Mouse (Mus musculus) forebrain, embryonic 12.5 days (tissue): ENCODE data around the gene Btd. TPM values are rescaled to one million over a fixed set of nuclear protein-coding genes. Genes with fewer than 3 reads are reported as not detected.

Experiments
- ATAC-seq: fragments of 200-750 bp; cut with Nextera tagmentation; 2 replicates; pipeline ENCODE4 v1.8.0; 2017; ENCODE audit warnings: moderate TSS enrichment; ENCODE audit not compliant: low FRiP score
- H3K27ac ChIP-seq: fragments of 300-500 bp; sonication (generic); 2 replicates; pipeline ENCODE4 v1.5.1; 2016; ENCODE audit warnings: mild to moderate bottlenecking
- H3K27me3 ChIP-seq: fragments of 300-500 bp; sonication (generic); 2 replicates; pipeline ENCODE4 v1.6.1; 2016; ENCODE audit warnings: mild to moderate bottlenecking
- H3K36me3 ChIP-seq: fragments of 300-500 bp; sonication (generic); replicated peaks from 2 replicates; pipeline ENCODE4 v1.6.1; 2016; ENCODE audit warnings: mild to moderate bottlenecking
- H3K4me1 ChIP-seq: fragments of 300-500 bp; sonication (generic); 2 replicates; pipeline ENCODE4 v1.6.1; 2016
- H3K4me2 ChIP-seq: fragments of 300-500 bp; sonication (generic); 2 replicates; pipeline ENCODE4 v1.6.1; 2016; ENCODE audit warnings: mild to moderate bottlenecking, moderate library complexity
- H3K4me3 ChIP-seq: fragments of 300-500 bp; sonication (generic); replicated peaks from 2 replicates; pipeline ENCODE4 v1.5.1; 2016; ENCODE audit warnings: mild to moderate bottlenecking
- H3K9ac ChIP-seq: fragments of 300-500 bp; sonication (generic); 2 replicates; pipeline ENCODE4 v1.6.1; 2016; ENCODE audit warnings: mild to moderate bottlenecking
- H3K9me3 ChIP-seq: fragments of 300-500 bp; sonication (generic); 2 replicates; pipeline ENCODE4 v1.6.1; 2016
- WGBS: fragments of 180-500 bp; shearing (Covaris S2); methylation state at CpG from one replicate; pipeline ENCODE4 v1.1.7; 2016; 5-methylcytosine and 5-hydroxymethylcytosine counted together
- polyA plus RNA-seq: library from polyadenylated mRNA; unstranded; fragments of >200 nt; fragmentation: Nextera tagmentation; extraction: Ambion mirVana; gene quantifications from 2 replicates; pipeline ENCODE4 v1.2.1, GENCODE M21; 2016

Gene Btd
- polyA plus RNA-seq, 1 experiment from 2014 or later: 13.9 TPM

GRCm38 (mm10) chr14:31671635-31672320 lies 30.9 kb downstream of the Btd start:
- ATAC-seq: no peak
- Histone ChIP-seq H3K4me1 (peaks cover 22% of the 10 kb centered on the region), H3K4me3 (no peak overlapping the region), H3K9me3 (no peaks in the 10 kb centered on the region), H3K27me3 (no peaks in the 10 kb centered on the region), H3K4me2 (no peak overlapping the region), H3K27ac (no peak overlapping the region), H3K36me3 (0 out of 2 replicates have a peak, but pooled peaks cover 8% of the 10 kb centered on the region), H3K9ac (no peak overlapping the region)
- 59% methylated on average over 10 of the region's 10 CpGs for WGBS

DNA sequence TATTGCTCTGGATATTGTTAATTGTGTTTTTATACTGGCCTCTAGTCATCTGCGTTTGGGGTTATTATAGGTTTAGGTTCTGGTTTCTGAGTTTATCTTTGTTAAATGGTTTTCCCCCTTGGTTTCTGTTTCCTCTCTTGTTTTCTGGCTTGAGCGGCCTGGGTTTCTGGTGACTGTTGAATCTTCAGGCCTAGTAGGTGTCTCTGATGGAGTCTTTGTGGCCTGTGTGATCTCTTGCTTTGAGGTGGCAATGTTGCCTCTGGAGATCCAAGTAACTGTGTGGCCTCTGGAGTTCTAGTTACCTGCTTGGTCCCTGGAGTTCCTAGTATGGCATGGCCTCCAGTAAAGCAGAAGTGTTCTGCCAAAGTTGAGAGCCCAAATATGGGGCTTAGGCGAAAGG lies 39.8 kb downstream of the Btd start:
- H3K9me3 ChIP-seq: no peaks in the 10 kb centered on the region

GRCm38 (mm10) chr14:31681291-31681690 lies 40.5 kb downstream of the Btd start:
- no peaks in the 10 kb centered on the region for H3K4me1 ChIP-seq
- H3K4me3 ChIP-seq: no peak overlapping the region
- H3K9me3 ChIP-seq: no peaks in the 10 kb centered on the region
- H3K36me3 ChIP-seq: no peaks in the 10 kb centered on the region
- H3K27ac ChIP-seq: no peak overlapping the region
- WGBS: 87% methylated on average over 9 of the region's 9 CpGs
- no peak overlapping the region for H3K4me2 ChIP-seq
- no peak overlapping the region for H3K9ac ChIP-seq
- ATAC-seq: no peak
- H3K27me3 ChIP-seq: no peaks in the 10 kb centered on the region

More for the DNA sequence above, 39.8 kb downstream of the Btd start:
- Histone ChIP-seq H3K4me1 (no peaks in the 10 kb centered on the region), H3K9ac (no peak overlapping the region), H3K27ac (no peak overlapping the region), H3K4me2 (no peak overlapping the region), H3K27me3 (no peaks in the 10 kb centered on the region), H3K36me3 (no peaks in the 10 kb centered on the region), H3K4me3 (no peak overlapping the region)
- ATAC-seq: no peak
- 87% methylated on average over 3 of the region's 3 CpGs for WGBS

DNA sequence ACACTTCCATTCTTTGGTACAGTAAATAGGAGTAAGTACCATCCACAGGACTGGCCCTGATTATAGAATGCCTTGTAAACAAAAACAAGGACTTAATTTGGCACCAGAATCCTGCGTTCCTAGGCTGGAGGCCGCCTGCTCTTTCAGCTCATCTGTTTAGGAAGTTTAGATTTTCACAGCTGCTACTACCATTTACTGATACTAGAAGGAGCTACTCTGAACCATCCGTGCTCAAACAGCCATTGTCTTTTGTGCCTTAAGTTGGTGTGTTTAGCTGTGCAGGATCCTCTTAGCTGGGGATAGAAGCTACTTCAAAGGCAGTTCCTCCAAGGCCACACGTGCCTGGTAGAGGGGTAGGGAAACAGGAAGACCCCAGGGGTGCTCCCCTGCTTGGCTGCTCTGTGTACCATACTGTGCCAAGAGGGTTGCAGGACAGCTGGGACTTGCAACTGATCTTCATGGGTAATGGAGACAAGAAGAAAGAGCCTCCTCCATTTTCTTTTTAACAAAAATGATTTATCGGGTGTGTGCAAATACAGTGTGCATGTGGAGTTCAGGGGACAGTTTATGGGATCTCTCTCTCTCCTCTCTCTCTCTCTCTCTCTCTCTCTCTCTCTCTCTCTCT lies 41.2 kb downstream of the Btd start:
- H3K36me3 ChIP-seq: no peaks in the 10 kb centered on the region
- 55% methylated on average over 5 of the region's 5 CpGs for WGBS
- H3K4me1 ChIP-seq: no peaks in the 10 kb centered on the region
- H3K9ac ChIP-seq: no peak overlapping the region
- ATAC-seq: no peak
- no peak overlapping the region for H3K4me2 ChIP-seq
- H3K27ac ChIP-seq: no peak overlapping the region
- no peaks in the 10 kb centered on the region for H3K27me3 ChIP-seq
- H3K4me3 ChIP-seq: no peak overlapping the region
- no peaks in the 10 kb centered on the region for H3K9me3 ChIP-seq

- H3K9me3 ChIP-seq: no peaks in the 10 kb centered on the region
- no peaks in the 10 kb centered on the region for H3K36me3 ChIP-seq
- no peaks in the 10 kb centered on the region for H3K4me1 ChIP-seq
- no peak for ATAC-seq
- H3K4me2 ChIP-seq: no peak overlapping the region
- WGBS: 87% methylated on average over 2 of the region's 2 CpGs
- H3K27ac ChIP-seq: no peak overlapping the region
- no peak overlapping the region for H3K9ac ChIP-seq
- H3K27me3 ChIP-seq: no peaks in the 10 kb centered on the region
- H3K4me3 ChIP-seq: no peak overlapping the region
These were observed 42.8 kb downstream of the Btd start for GRCm38 (mm10) chr14:31683610-31684009.

- H3K4me2 ChIP-seq: no peak overlapping the region
- no peaks in the 10 kb centered on the region for H3K27me3 ChIP-seq
- no peak for ATAC-seq
- H3K36me3 ChIP-seq: no peaks in the 10 kb centered on the region
- H3K27ac ChIP-seq: no peak overlapping the region
- H3K9me3 ChIP-seq: no peaks in the 10 kb centered on the region
- no peak overlapping the region for H3K9ac ChIP-seq
- H3K4me3 ChIP-seq: no peak overlapping the region
- H3K4me1 ChIP-seq: no peaks in the 10 kb centered on the region
- 83% methylated on average over 7 of the region's 7 CpGs for WGBS
These were observed 43.7 kb downstream of the Btd start for GRCm38 (mm10) chr14:31684343-31685040.

DNA sequence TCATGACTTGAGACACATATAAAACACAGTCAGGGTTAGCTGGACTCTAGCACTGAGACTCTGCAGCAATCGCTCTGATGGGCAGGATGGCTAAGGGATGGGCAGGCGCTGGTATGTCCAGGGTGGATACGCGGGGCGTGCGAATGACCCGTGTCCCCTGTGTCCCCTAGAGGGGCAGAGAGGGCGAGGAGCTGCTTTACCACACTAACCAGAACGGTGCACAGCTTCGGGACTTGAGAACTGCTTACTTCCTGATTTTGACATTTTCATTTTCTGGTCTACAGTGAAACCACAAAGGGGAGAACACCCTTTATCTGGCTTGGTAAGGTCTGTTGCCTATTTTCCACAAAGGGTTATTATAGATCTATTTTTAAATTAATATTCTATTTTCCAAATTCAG lies 44.9 kb downstream of the Btd start:
- no peak overlapping the region for H3K27ac ChIP-seq
- no peaks in the 10 kb centered on the region for H3K27me3 ChIP-seq
- H3K9me3 ChIP-seq: no peaks in the 10 kb centered on the region
- H3K9ac ChIP-seq: no peak overlapping the region
- no peak overlapping the region for H3K4me2 ChIP-seq
- WGBS: 91% methylated on average over 10 of the region's 10 CpGs
- H3K4me3 ChIP-seq: no peak overlapping the region
- H3K36me3 ChIP-seq: no peaks in the 10 kb centered on the region
- ATAC-seq: no peak
- H3K4me1 ChIP-seq: no peaks in the 10 kb centered on the region

- H3K4me2 ChIP-seq: no peak overlapping the region
- no peaks in the 10 kb centered on the region for H3K36me3 ChIP-seq
- no peak for ATAC-seq
- H3K4me3 ChIP-seq: no peak overlapping the region
- 88% methylated on average over 1 of the region's 1 CpGs for WGBS
- no peaks in the 10 kb centered on the region for H3K27me3 ChIP-seq
- H3K9ac ChIP-seq: no peak overlapping the region
- no peaks in the 10 kb centered on the region for H3K9me3 ChIP-seq
- no peak overlapping the region for H3K27ac ChIP-seq
- H3K4me1 ChIP-seq: no peaks in the 10 kb centered on the region
These were observed 45.4 kb downstream of the Btd start for GRCm38 (mm10) chr14:31686231-31686630.

DNA sequence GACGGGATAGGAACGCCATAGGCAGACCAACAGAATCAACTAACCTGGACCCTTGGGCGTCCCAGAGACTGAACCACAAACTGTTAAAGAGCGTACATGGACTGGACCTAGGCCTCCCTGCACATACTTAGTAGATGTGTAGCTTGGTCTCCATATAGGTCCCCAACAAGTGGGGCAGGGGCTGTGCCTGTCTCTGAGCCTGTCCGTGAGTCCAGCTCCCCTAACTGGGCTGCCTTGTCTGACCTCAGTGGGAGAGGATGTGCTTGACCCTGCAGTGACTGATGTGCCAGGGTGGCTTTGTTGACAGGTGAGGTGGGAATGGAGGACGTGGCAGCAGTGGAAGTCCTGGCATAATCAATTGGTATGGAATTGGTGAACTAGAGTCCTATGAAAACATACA lies 51.7 kb downstream of the Btd start:
- H3K36me3 ChIP-seq: peaks cover 7% of the 10 kb centered on the region
- no peaks in the 10 kb centered on the region for H3K27me3 ChIP-seq
- no peaks in the 10 kb centered on the region for H3K4me1 ChIP-seq
- no peak overlapping the region for H3K27ac ChIP-seq
- H3K4me2 ChIP-seq: no peak overlapping the region
- H3K4me3 ChIP-seq: no peak overlapping the region
- H3K9me3 ChIP-seq: no peaks in the 10 kb centered on the region
- whole genome bisulfite sequencing: 93% methylated on average over 6 of the region's 6 CpGs
- ATAC-seq: no peak
- H3K9ac ChIP-seq: no peak overlapping the region

DNA sequence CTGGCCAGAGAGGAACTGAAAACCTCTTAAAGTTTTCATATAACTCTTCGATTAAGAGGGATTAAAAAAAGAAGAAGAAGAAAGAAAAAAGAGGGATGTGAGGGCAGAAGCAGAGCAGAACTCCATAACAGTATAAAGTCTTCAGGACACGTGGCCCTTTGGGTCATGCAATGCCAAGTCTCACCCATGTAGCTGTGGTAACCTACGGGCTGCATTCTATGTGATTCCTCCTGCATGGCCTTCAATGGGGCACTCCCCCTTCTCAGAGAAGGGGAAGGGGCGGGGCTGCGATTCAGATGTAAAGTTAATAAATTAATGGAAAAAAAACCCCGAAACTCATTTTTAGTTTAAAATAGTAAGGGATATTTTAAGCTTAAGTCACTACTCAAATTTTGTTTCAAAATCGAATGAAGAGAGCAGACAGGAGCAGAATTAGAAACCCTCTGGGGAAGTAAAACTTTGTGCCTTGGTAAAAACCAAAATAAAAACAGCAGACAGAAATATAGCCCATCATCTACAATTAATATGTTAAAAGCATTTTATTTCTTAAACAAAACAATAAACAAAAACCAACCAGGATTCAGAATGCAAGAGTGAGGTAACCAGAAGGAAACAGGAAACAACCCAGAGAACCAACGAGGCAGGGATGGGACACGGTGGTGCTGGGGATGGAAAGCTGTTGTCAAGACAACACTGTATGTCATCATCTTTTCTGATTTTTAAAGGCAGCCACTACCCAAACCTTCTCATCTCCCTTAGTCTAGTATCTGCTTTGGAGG lies 55.6 kb downstream of the Btd start:
- no peak overlapping the region for H3K9ac ChIP-seq
- no peak overlapping the region for H3K4me3 ChIP-seq
- H3K27me3 ChIP-seq: no peaks in the 10 kb centered on the region
- H3K4me1 ChIP-seq: no peaks in the 10 kb centered on the region
- no peaks in the 10 kb centered on the region for H3K9me3 ChIP-seq
- no peak for ATAC-seq
- WGBS: 89% methylated on average over 9 of the region's 9 CpGs
- H3K27ac ChIP-seq: no peak overlapping the region
- peaks cover 34% of the 10 kb centered on the region for H3K36me3 ChIP-seq
- H3K4me2 ChIP-seq: no peak overlapping the region

- peaks cover 40% of the 10 kb centered on the region for H3K36me3 ChIP-seq
- H3K9me3 ChIP-seq: no peaks in the 10 kb centered on the region
- H3K4me3 ChIP-seq: no peak overlapping the region
- no peaks in the 10 kb centered on the region for H3K4me1 ChIP-seq
- H3K9ac ChIP-seq: no peak overlapping the region
- H3K27ac ChIP-seq: no peak overlapping the region
- no peak for ATAC-seq
- H3K27me3 ChIP-seq: no peaks in the 10 kb centered on the region
- no peak overlapping the region for H3K4me2 ChIP-seq
- 89% methylated on average over 3 of the region's 3 CpGs for WGBS
These were observed 56.1 kb downstream of the Btd start for GRCm38 (mm10) chr14:31696985-31697303.

DNA sequence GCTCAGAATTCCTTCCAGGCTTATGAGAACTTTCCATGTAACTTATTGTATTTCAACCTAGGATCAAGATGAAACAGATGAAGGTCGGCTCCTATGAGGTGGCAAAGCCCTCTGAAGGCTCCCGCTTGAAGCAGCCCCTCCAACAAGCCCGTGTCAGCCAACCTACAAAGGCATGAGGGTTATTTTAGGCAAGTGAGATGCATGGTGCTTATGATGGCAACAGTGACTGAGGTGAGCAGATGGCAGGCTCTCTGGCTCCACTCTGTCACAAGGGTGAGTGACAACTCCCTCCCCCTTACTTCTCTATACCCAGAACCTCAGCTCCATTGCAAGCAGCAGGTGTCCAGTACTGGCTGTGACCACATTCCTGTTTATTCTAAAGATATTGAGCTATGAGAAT lies 56.5 kb downstream of the Btd start:
- H3K9me3 ChIP-seq: no peaks in the 10 kb centered on the region
- ATAC-seq: no peak
- no peak overlapping the region for H3K4me2 ChIP-seq
- H3K36me3 ChIP-seq: peaks cover 44% of the 10 kb centered on the region
- WGBS: 99% methylated on average over 3 of the region's 3 CpGs
- H3K4me1 ChIP-seq: no peaks in the 10 kb centered on the region
- H3K27me3 ChIP-seq: no peaks in the 10 kb centered on the region
- no peak overlapping the region for H3K27ac ChIP-seq
- no peak overlapping the region for H3K4me3 ChIP-seq
- no peak overlapping the region for H3K9ac ChIP-seq
